Mouse (Mus musculus) liver, postnatal 0 days (tissue): ENCODE measurements around the gene Gm4792.

ENCODE experiments used
- CTCF ChIP-seq: sonication (generic); IDR thresholded peaks from 2 replicates; pipeline ENCODE4 v1.5.1; 2016; ENCODE audit warnings: antibody characterized with exemption, low read depth
- EP300 ChIP-seq: IDR thresholded peaks from 2 replicates; pipeline ENCODE4 v1.6.1; 2016; ENCODE audit warnings: antibody characterized with exemption, low read depth, mild to moderate bottlenecking

- no peak for TF ChIP-seq CTCF
- TF ChIP-seq EP300, result no peak
Measured at GRCm38 (mm10) chr10:94254766-94255165, 43.7 kb downstream of the Gm4792 start.
